Comparison of ENCODE assay signal across 7 mouse cellular contexts in genomic region chr8:88454906-88455305, GRCm38 (mm10).
DNase-seq lines count a peak whose midpoint lies in the region; ATAC-seq lines count a peak whose summit lies in the region.

No protein-coding gene starts in this region.

- no peak overlapping the region for H3K9ac ChIP-seq in liver, embryonic 15.5 days

- H3K9me3 ChIP-seq in megakaryocyte, embryonic 14.5 days: peaks cover 30% of the 10 kb centered on the region
- H3K9me3 ChIP-seq in hindbrain, embryonic 10.5 days: peaks cover 20% of the 10 kb centered on the region
- no peaks in the 10 kb centered on the region for H3K9me3 ChIP-seq in liver, embryonic 15.5 days (replicated peaks)

- no peaks in the 10 kb centered on the region for H3K36me3 ChIP-seq in megakaryocyte, embryonic 14.5 days (replicated peaks; ENCODE audit: low read length)
- 0 out of 2 replicates have a peak, but pooled peaks cover 5% of the 10 kb centered on the region for H3K36me3 ChIP-seq in hindbrain, embryonic 10.5 days
- no peaks in the 10 kb centered on the region for H3K36me3 ChIP-seq in liver, embryonic 15.5 days (replicated peaks)

- no peak for ATAC-seq in megakaryocyte, adult 5-6 weeks (ENCODE audit: poor library complexity, severe bottlenecking)
- no peak for ATAC-seq in liver, embryonic 15.5 days (ENCODE audit: insufficient read depth)

- H3K4me2 ChIP-seq in liver, embryonic 15.5 days: 0 out of 2 replicates have a peak overlapping the region, but pooled peaks have one; percentile 66

- DNase-seq in hindbrain, embryonic 10.5 days (ENCODE audit: low spot score): peak; percentile 58
- no peak for DNase-seq in adrenal gland, postnatal 10 days
- no peak for DNase-seq in thymus, postnatal 10 days (ENCODE audit: low spot score in 2 of 2)
- DNase-seq in gastrocnemius, postnatal 10 days: no peak

- peaks cover 81% of the 10 kb centered on the region for H3K27me3 ChIP-seq in megakaryocyte, embryonic 14.5 days (replicated peaks)
- peaks cover 55% of the 10 kb centered on the region for H3K27me3 ChIP-seq in hindbrain, embryonic 10.5 days (ENCODE audit: insufficient read depth, poor library complexity, severe bottlenecking)
- peaks cover 72% of the 10 kb centered on the region for H3K27me3 ChIP-seq in liver, embryonic 15.5 days

- WGBS in hindbrain, embryonic 10.5 days: 6% methylated on average over 4 of the region's 4 CpGs
- 10% methylated on average over 4 of the region's 4 CpGs for WGBS in liver, embryonic 15.5 days (ENCODE audit: insufficient replicate concordance)

- peak overlapping the region; percentile 92 for H3K27ac ChIP-seq in hindbrain, embryonic 10.5 days
- no peak overlapping the region for H3K27ac ChIP-seq in liver, embryonic 15.5 days (replicated peaks)

- peaks cover 25% of the 10 kb centered on the region for H3K4me1 ChIP-seq in megakaryocyte, embryonic 14.5 days
- peaks cover 62% of the 10 kb centered on the region for H3K4me1 ChIP-seq in hindbrain, embryonic 10.5 days (replicated peaks)
- H3K4me1 ChIP-seq in liver, embryonic 15.5 days (replicated peaks): 0 out of 2 replicates have a peak, but pooled peaks cover 13% of the 10 kb centered on the region

- peak overlapping the region; percentile 67 for H3K4me3 ChIP-seq in megakaryocyte, embryonic 14.5 days (replicated peaks)
- H3K4me3 ChIP-seq in hindbrain, embryonic 10.5 days: peak overlapping the region; percentile 61
- H3K4me3 ChIP-seq in liver, embryonic 15.5 days (replicated peaks): no peak overlapping the region
